Mouse (Mus musculus) brain, adult 2 months (tissue): ENCODE measurements at regions not wholly inside any gene's neighbourhood (a gene's known extent, or its start where the extent isn't known, plus 50 kb on each side); places are given as distances from the start of the nearest gene placed in this dataset.

Experiments used
- DNase-seq: peaks from one replicate; pipeline ENCODE4 v3.0.0; 2011; ENCODE audit warnings: low read depth, low spot score

DNA sequence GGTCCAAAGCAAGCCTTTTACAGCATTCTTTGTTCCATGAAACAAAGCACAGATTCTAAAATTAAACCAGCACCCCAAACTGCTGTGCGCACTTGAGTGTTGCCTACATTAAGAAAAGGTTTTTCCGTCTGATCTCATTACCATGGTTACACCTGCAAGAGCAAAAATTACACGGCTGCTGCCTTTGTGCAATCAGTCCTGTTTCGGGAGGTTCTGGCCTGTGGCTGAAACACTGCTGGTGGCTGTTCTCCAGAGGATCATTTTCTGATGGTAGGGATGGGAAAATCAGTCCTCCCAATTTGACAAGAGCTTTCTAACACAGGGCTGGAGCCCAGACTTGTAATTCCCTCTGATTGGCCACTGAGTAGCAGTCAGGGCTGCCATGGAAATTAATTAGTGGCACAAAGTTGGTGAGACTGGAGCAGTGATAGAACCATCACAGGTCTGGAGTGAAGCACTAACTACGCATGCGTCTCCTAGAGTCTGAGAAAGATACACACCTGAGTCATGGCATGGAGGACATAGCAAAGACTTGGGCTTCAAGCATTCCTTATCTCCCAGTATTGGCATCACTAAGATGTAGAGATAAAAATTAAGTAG, 114.8 kb upstream of the Fam49a start:
- DNase-seq, result peak; percentile 63

DNA sequence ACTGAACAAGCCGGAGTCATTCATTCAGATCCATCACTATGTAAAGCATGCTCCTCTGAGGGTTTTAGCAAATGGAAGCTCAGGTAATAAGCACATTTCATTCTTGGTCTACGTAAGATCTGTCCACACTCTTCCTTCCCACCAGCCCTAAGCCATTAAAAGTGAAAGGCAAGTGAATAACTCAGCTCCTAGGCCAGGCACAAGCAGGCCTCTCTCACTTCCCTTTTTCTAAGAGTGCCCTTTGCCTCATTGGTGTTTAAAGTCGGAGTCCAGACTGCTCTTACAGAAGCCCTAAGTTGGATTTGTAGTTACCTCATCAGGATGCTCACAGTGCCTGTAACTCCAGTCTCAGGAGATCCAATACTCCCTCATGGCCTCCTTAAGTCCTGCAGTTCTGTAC, 114.1 kb upstream of the Fam49a start:
- DNase-seq, result no peak

DNA sequence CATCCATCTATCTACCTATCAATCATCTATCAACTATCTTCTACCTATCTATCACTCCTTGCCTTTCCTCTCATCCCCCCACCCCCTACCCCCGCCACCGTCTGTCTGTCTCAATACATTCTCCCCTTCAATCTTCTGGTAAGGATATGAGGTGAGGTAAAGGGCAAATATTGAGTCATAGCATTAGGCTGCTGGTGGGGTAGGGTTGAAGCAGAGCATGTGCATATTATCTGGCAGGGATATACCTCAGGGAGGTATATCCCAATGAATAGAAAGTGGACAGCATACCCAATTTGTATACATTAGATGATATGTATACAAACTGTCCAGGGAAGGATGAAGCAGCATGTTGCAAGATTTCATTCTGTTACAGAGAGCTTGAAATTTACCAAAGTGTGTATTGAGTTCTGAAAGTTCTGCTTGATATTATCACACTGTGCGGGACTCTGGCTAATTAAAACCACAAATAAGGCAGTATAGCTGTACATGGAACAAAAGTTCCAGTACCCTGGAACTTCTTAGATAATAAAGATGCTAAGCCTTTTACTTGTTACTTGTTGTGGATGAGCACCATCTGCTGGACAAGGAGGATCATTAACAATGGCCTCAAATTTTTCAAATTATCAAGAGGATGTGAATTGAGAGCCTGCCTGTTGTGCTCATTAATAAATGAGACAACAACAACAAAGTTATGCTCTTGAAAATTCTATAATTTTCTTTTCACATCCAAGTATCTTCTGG, 113.1 kb upstream of the Fam49a start:
- DNase-seq, result peak; percentile 82

DNA sequence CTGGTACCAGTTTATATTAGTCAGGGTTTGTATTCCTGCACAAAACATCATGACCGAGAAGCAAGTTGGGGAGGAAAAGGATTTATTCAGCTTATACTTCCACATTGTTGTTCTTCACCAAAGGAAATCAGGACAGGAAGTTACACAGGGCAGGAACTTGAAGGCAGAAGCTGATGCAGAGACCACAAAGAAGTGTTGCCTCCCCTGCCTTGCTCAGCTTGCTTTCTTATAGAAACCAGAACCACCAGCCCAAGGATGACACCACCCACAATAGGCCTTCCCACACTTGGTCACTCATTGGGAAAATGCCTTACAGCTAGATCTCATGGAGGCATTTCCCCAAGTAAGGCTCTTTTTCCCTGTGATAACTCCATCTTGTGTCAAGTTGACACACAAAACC, 97.5 kb upstream of the Fam49a start:
- DNase-seq, result no peak

DNA sequence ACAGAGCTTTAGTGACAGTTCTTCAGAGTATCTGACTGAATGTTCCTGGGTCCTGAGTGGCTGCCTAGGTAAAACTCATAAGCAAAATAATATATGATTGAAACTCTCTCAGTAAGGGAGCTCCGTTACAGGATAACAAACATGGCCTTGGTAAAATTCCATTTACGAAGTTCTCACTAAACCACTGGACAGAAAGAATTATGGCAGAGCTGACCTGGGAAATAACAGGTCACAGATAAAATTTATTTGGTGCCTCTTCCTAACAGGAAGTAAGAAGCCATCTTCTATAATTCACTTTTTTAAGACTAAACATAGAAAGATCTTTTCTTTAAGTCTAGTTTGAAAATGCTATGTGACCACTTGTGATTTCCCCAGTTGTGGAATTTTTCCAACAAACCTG, 91.4 kb upstream of the Fam49a start:
- no peak for DNase-seq

DNA sequence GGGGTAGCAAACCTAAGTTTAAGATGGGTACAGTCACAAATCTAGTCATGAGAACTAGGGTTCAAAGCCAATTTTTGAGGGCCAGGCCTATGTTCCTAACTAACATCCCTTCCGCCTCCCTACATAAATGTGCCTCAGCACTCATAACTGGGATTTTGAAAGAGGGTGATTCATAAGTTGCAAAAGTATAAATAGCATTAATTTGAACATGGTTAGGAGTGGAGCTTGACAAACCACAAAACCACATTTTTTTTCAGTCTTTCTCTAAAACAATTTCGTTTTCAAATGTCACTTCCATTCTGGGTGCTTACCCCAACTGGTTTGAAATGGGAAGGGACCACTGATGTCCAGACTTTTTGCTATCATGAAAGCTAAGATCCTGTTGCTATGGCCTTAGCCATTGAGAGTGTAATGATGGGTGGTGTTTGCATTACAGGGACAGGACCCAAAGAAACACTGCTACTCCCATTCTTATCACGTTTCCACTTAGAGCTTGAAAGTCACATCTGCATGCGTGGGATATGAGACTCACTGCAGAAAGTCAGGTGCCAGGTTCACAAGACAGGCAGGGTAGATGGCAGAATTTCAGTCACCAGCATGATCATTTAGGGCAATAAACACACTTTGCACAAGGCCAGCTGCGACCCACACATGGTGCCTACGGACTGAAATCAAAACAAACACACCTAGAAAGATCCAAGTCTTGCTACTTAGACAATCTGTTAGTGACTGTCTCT, 89.7 kb upstream of the Fam49a start:
- peak; percentile 61 for DNase-seq

DNA sequence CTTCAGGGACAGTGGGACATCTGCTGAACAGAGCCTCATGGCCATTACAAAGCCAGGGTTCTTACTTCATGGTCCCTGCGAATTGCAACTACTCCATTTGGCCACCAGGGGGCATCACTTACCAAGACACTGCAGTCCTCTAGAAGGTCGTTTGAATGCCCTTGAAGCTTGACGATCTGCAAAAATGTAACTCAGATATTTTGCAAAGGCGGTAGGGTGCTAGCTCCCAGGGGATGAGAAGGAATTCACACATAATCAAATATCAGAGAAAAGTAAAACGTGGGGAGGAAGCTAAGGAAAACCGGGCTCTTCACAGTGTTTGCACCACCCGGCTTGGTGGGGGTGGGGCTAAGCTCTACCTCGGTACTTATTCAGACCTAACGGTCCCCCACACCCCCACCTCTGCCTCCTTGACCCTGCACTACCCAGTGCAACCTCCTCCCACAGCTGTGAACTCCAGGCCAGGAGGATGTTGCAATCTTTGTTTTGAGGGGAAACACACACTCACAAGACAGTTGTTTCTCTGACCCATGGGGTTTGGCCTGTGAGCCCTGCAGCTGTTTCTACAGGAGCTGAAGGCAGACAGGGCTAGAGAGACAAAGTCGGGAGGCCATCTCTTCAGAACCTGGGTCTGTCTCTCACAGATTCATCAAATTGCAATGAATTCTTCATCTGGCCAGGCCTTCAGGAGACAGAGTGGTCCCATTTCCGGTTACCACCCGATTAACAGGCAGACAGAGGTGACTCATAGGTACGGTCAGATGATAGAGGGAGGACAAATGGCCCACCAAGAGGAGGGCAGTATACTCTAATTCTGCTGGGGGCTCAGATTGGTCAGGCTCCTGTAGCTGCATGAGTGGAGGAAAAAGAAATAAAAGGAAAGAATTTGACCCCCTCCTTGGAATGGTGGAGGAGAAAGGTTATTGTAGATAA, 85.3 kb upstream of the Fam49a start:
- DNase-seq, result peak; percentile 94

DNA sequence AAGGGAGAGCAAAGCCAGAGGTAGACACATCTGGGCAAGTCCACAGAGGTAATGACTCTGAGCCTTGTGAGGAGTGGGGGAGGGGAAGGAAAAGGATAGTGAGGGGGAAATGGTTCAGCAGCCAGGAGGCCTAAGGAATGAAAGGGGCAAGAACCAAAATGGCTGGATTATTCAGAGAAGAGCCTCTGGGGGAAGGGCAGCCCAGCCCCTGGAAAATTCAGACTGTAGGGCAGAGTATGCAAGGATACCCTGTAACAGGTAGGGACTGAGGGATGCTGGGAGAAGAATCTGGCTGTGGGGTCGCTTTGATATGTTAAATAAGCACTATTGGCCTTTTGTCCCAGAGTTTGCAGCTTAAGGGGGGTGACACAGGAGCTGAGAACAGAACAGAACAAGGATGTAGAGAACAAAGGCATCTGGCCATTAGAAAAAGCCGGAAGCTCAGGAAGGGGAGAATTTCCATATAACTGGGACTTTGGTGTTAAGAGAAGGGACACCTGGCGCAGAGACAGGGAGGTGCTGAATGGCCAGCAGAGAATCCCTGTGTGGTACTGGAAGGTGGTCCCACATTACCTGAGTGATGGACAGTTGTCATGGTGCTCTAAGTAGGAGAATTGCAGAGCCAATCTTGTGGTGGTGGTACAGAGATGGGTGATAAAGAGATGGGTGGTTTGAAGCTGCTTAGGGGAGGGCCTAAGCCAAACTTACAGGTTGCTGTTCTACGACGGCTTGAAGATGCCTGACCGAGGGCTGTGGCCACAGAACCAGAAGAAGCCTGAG, 84.5 kb upstream of the Fam49a start:
- DNase-seq, result no peak

DNA sequence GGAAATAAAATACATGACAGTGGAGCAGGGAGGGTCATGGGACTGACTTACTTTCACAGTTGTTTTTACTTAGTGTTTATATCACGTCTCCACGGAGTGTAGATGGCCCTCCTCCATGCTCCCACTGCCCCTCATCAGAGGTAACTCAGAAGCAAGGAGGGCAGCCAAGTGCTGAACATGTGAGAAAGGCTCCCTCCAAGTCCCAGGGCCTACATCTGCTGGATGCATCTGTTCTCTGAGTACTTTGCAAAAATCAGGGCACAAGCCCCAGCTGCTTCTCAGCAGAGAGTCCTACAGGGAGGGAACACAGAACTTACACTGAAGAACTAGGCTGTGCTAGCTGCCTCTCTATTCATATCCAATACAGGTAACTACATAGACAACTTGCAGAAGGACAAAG, 83.5 kb upstream of the Fam49a start:
- peak; percentile 80 for DNase-seq

DNA sequence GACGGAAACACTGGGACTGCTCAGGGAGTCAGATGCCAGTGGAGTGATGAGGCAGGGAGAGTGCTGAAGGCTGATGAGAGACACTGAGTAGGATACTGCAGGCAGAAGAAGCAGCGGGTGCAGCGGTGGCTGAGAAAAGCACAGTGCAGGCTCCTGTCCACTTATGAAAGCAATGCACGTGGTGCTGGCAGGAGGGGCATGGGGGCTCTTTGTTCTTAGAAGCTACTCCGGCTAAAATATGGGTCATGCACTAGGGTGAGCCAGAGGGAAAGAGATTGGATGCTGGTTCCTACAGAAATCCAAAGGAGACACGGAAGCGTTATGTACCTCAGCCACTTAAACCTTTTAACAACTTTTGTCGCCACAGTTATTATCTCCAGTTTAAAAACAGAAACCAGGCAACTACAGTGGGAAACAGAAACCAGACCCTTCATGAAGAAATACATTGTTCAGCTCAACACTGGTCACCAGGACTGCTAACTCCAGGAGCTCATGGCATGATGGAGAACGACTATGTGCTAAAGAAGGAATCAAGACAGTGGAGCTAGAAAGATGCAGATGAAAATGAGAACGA, 82.6 kb upstream of the Fam49a start:
- peak; percentile 75 for DNase-seq

DNA sequence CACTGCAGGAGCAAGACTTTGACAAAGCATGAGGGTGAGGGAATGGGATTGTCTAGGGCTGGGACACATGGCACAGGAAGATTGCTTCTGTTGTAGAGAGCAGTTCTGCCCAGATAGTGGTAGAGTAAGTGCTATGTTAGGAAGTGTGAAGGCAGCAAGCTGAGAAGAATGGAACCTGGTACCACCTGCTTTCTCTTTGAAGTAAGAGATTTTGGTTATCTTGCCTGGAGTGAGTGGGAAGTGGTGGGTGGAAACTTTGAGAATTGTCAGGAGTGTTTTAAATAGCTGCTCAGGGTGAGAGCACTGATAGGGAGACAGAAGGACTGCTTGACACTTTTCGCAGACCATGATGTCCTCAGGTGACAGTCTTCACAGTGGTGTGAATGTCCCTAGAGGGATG, 81.0 kb upstream of the Fam49a start:
- DNase-seq, result peak; percentile 86

DNA sequence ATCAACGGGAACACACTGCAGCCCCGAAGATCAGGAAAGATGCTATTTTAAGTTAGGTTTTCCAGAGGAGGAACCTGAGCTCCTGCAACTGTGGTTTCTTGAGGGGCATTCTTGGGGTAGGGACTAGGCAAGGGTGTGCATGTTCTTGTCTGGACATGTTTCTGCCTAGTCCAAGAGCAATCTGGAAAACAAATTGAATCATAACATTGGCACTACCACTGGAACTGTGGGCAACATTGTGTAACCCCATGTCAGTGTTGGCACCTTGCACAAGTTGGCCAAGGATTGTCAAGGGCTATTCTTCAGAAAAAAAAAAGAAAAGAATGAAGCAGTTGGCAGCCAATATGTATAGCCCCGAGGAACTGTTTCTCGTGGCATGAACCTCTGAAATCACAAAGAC, 80.3 kb upstream of the Fam49a start:
- no peak for DNase-seq

DNA sequence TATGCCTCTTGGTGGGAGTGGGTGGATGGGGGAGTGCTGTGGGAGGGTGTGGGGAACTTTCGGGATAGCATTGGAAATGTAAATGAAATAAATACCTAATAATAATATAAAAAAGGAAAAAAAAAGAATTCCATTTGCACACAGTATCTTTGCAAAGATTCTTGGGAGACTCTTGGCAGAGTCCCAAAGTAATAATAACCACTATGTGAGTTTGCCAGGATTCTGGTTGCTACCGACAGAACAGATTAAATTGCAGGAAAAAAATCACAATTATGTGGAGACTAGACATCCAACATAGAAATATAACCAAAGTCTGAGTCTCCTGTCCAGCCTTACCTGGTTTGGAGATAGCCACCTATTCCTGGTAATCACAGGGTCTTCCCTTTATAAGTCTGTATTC, 75.6 kb upstream of the Fam49a start:
- peak; percentile 60 for DNase-seq

DNA sequence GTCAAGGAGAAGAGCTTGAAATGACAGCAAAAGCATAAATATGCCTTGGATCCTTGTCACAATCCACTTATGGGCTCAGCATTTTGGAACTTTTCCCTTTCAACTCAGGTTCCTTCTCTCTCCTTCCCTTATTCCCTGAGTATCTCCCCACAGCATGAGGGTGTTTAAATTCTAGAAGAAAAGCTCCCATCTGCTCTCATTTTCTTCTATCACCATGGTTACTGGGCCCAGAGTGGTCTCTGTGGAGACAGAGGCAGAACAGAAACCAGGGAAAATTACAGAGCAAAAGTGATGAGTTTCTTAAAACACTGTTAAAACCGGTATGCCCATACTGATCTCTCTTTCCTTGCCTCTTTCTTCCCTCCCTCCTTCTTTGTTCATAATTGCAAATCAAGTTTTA, 66.9 kb upstream of the Fam49a start:
- DNase-seq, result peak; percentile 78

DNA sequence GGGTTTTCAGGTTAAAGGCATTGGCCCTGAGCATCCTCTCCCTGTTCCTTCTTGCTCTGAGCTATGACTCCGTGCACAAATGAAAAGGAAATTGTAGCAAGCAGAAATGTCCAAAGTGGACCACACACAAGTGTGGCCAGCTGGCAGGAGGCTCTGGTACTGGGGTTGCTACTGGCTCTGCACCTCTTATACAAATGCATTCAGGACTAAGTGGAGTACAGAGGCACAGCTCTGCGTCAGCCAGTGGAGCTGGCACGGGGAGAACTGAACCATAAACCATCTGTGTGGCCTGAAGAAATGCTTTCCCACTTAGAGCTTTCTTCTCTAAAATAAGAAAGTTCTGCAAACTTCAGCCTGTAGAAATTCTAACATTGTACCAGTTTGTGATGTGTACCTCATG, 65.3 kb upstream of the Fam49a start:
- peak; percentile 66 for DNase-seq

DNA sequence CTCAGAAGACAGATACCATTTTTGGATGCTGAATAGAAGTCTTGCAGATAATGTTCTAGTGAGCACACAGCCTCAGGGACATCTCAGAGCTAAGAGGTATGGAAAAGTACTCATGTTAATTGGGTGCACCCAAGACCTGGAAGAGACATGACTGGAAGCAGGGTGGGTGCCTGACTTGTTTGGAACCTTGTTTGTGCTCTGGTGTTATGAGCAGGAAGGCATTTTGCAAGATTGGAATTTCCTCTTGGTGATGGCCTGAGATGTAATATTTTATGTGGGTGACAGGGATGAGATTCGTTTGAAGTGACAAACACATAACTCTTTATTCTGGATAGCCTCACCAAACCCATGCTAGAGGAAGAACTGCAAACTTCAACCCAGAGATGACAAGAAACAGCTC, 53.7 kb upstream of the Fam49a start:
- no peak for DNase-seq
